Comparison of ENCODE assay signal across 7 mouse cellular contexts in genomic region chr8:84200126-84200555, GRCm38 (mm10). TPM values are rescaled to one million over a fixed set of nuclear protein-coding genes. Genes with fewer than 3 reads are reported as not detected.
DNase-seq lines count a peak whose midpoint lies in the region; ATAC-seq and TF ChIP-seq lines count a peak whose summit lies in the region.

No protein-coding gene starts in this region.

- no peak overlapping the region for H3K9ac ChIP-seq in embryonic facial prominence, embryonic 15.5 days
- 0 out of 2 replicates have a peak overlapping the region, but pooled peaks have one; percentile 63 for H3K9ac ChIP-seq in intestine, postnatal 0 days (ENCODE audit: low read depth, low read length)

- TF ChIP-seq POLR2A in myocyte (IDR thresholded peaks at IDR 0.05; ENCODE audit: insufficient read length, low read depth): no peak

- H3K27ac ChIP-seq in embryonic facial prominence, embryonic 15.5 days (replicated peaks): peak overlapping the region; percentile 98
- peak overlapping the region; percentile 61; the same call in 1 of the 2 replicates for H3K27ac ChIP-seq in intestine, postnatal 0 days (ENCODE audit: low read depth, low read length)

- 9% methylated on average over 8 of the region's 8 CpGs for WGBS in embryonic facial prominence, embryonic 15.5 days
- WGBS in intestine, postnatal 0 days: 35% methylated on average over 8 of the region's 8 CpGs

- DNase-seq in lung, postnatal 10 days: peak; percentile 49
- no peak for DNase-seq in lung, adult 18-20 months
- no peak for DNase-seq in cerebellum, adult 8-10 months
- DNase-seq in spleen, postnatal 14 days (ENCODE audit: low spot score in 2 of 2): no peak

- peaks cover 75% of the 10 kb centered on the region for H3K4me1 ChIP-seq in embryonic facial prominence, embryonic 15.5 days
- H3K4me1 ChIP-seq in intestine, postnatal 0 days (replicated peaks; ENCODE audit: control insufficient read depth, insufficient read depth, low read length): no peaks in the 10 kb centered on the region; the same call in 1 of the 2 replicates

- H3K79me2 ChIP-seq in myocyte (ENCODE audit: control insufficient read depth, insufficient read depth): peaks cover 38% of the 10 kb centered on the region

- no peaks in the 10 kb centered on the region for H3K27me3 ChIP-seq in embryonic facial prominence, embryonic 15.5 days
- H3K27me3 ChIP-seq in intestine, postnatal 0 days (replicated peaks; ENCODE audit: control insufficient read depth, insufficient read depth, low read length): no peaks in the 10 kb centered on the region
- H3K27me3 ChIP-seq in myocyte (ENCODE audit: control insufficient read depth, insufficient read depth, insufficient read length): no peaks in the 10 kb centered on the region

- H3K36me3 ChIP-seq in embryonic facial prominence, embryonic 15.5 days: 0 out of 2 replicates have a peak, but pooled peaks cover 9% of the 10 kb centered on the region
- H3K36me3 ChIP-seq in intestine, postnatal 0 days (ENCODE audit: control insufficient read depth, insufficient read depth): no peaks in the 10 kb centered on the region
- no peaks in the 10 kb centered on the region for H3K36me3 ChIP-seq in myocyte (ENCODE audit: control insufficient read depth, insufficient read depth)

- TF ChIP-seq CTCF in intestine, postnatal 0 days (IDR thresholded peaks at IDR 0.05; ENCODE audit: low read depth): no peak

- H3K9me3 ChIP-seq in embryonic facial prominence, embryonic 15.5 days (replicated peaks): no peaks in the 10 kb centered on the region
- H3K9me3 ChIP-seq in intestine, postnatal 0 days (ENCODE audit: control insufficient read depth): no peaks in the 10 kb centered on the region

- H3K4me3 ChIP-seq in embryonic facial prominence, embryonic 15.5 days (replicated peaks): peak overlapping the region; percentile 81
- H3K4me3 ChIP-seq in intestine, postnatal 0 days (ENCODE audit: low read depth, low read length): peak overlapping the region; percentile 55; the same call in 1 of the 2 replicates
- peak overlapping the region; percentile 82 for H3K4me3 ChIP-seq in myocyte

- peak overlapping the region; percentile 77 for H3ac ChIP-seq in myocyte (ENCODE audit: control insufficient read depth, insufficient read length)

- peak overlapping the region; percentile 92 for H3K4me2 ChIP-seq in embryonic facial prominence, embryonic 15.5 days (replicated peaks)
- peak overlapping the region; percentile 76 for H3K4me2 ChIP-seq in intestine, postnatal 0 days (replicated peaks; ENCODE audit: low read depth)
- H3K4me2 ChIP-seq in myocyte (ENCODE audit: low read depth): peak overlapping the region; percentile 83

- no peak for ATAC-seq in embryonic facial prominence, embryonic 15.5 days (ENCODE audit: insufficient number of reproducible peaks, low FRiP score, low TSS enrichment, low read depth)
- no peak for ATAC-seq in intestine, postnatal 0 days

TF ChIP-seq in myocyte, 11 proteins besides CTCF, POLR2A, EP300 and RAD21:
- TF ChIP-seq MYOG (IDR thresholded peaks at IDR 0.05; ENCODE audit: control insufficient read depth in 1 of 3, insufficient read depth in 1 of 3, insufficient read length in 2 of 3, low read depth in 2 of 3): no peak
- no peak for TF ChIP-seq TCF3 (IDR thresholded peaks at IDR 0.05; ENCODE audit: insufficient read length, low read depth)
- TF ChIP-seq MAX (IDR thresholded peaks at IDR 0.05; ENCODE audit: low read depth): no peak
- no peak for TF ChIP-seq TCF12 (IDR thresholded peaks at IDR 0.05; ENCODE audit: insufficient read depth, poor library complexity, severe bottlenecking)
- TF ChIP-seq CEBPB (IDR thresholded peaks at IDR 0.05; ENCODE audit: insufficient read depth, poor library complexity, severe bottlenecking): no peak
- no peak for TF ChIP-seq POLR2AphosphoS2 (IDR thresholded peaks at IDR 0.05; ENCODE audit: insufficient read length, low read depth)
- TF ChIP-seq REST (IDR thresholded peaks at IDR 0.05; ENCODE audit: insufficient read depth, insufficient read length): no peak
- no peak for TF ChIP-seq MYOD1 (IDR thresholded peaks at IDR 0.05; ENCODE audit: control insufficient read depth in 1 of 3, insufficient read length in 2 of 3, low read depth in 2 of 3)
- TF ChIP-seq SRF (IDR thresholded peaks at IDR 0.05; ENCODE audit: control insufficient read depth, insufficient read length, low read depth): no peak
- TF ChIP-seq E2F4 (IDR thresholded peaks at IDR 0.05; ENCODE audit: insufficient read depth): no peak
- TF ChIP-seq USF1 (IDR thresholded peaks at IDR 0.05; ENCODE audit: low read depth): no peak

RNA-seq across cellular contexts. Expression of gene Nanos3, which starts 15.1 kb away (rescaled TPM):
- 3.5 and 4.0 TPM in 2 replicates for polyA plus RNA-seq in embryonic facial prominence, embryonic 15.5 days (2015; fragmentation: Nextera tagmentation; extraction: Ambion mirVana)
- polyA plus RNA-seq in intestine, postnatal 0 days (2015; fragmentation: Nextera tagmentation; extraction: Ambion mirVana): 1.6 and 1.8 TPM in 2 replicates
- polyA plus RNA-seq in myocyte (2012; fragmentation: generic; extraction: Trizol): 1.2 TPM

RNA-seq across cellular contexts. Expression of gene Zswim4, which starts 36.7 kb away (rescaled TPM):
- polyA plus RNA-seq in embryonic facial prominence, embryonic 15.5 days (2015; fragmentation: Nextera tagmentation; extraction: Ambion mirVana): 15.8 and 17.7 TPM in 2 replicates
- 3.7 and 3.8 TPM in 2 replicates for polyA plus RNA-seq in intestine, postnatal 0 days (2015; fragmentation: Nextera tagmentation; extraction: Ambion mirVana)
- 12.7 TPM for polyA plus RNA-seq in myocyte (2012; fragmentation: generic; extraction: Trizol)

RNA-seq across cellular contexts. Expression of gene D8Ertd738e, which starts 49.4 kb away (rescaled TPM):
- polyA plus RNA-seq in embryonic facial prominence, embryonic 15.5 days (2015; fragmentation: Nextera tagmentation; extraction: Ambion mirVana): 314 and 349 TPM in 2 replicates
- 308 and 309 TPM in 2 replicates for polyA plus RNA-seq in intestine, postnatal 0 days (2015; fragmentation: Nextera tagmentation; extraction: Ambion mirVana)
- polyA plus RNA-seq in myocyte (2012; fragmentation: generic; extraction: Trizol): 232 TPM

RNA-seq across cellular contexts. Expression of gene 4930432K21Rik, which starts 52.3 kb away (rescaled TPM):
- 1.9 and 2.3 TPM in 2 replicates for polyA plus RNA-seq in embryonic facial prominence, embryonic 15.5 days (2015; fragmentation: Nextera tagmentation; extraction: Ambion mirVana)
- polyA plus RNA-seq in intestine, postnatal 0 days (2015; fragmentation: Nextera tagmentation; extraction: Ambion mirVana): 0.17 and 0.18 TPM in 2 replicates
- 0.24 TPM for polyA plus RNA-seq in myocyte (2012; fragmentation: generic; extraction: Trizol)

RNA-seq across cellular contexts. Expression of gene Cc2d1a, which starts 52.4 kb away (rescaled TPM):
- polyA plus RNA-seq in embryonic facial prominence, embryonic 15.5 days (2015; fragmentation: Nextera tagmentation; extraction: Ambion mirVana): 31.8 and 32.8 TPM in 2 replicates
- polyA plus RNA-seq in intestine, postnatal 0 days (2015; fragmentation: Nextera tagmentation; extraction: Ambion mirVana): 16.2 and 16.9 TPM in 2 replicates
- 25.3 TPM for polyA plus RNA-seq in myocyte (2012; fragmentation: generic; extraction: Trizol)
